Mouse (Mus musculus): ENCODE data around the gene Akap12. TPM values are rescaled to one million over a fixed set of nuclear protein-coding genes. Genes with fewer than 3 reads are reported as not detected.

Gene Akap12
- total RNA-seq (2021) = 10 to 100 TPM; 15.9 to 17.1 TPM
- long read RNA-seq, experiment 1, full-length matches to known transcripts = 1 of 6 reads
- long read RNA-seq, experiment 1, partial matches to known transcripts = 3 of 6 reads
- long read RNA-seq, experiment 1, other reads (novel, unspliced or antisense) = 2 of 6 reads
- long read RNA-seq, experiment 2, partial matches to known transcripts = 3 of 4 reads
- long read RNA-seq, experiment 2, other reads (novel, unspliced or antisense) = 1 of 4 reads

DNA sequence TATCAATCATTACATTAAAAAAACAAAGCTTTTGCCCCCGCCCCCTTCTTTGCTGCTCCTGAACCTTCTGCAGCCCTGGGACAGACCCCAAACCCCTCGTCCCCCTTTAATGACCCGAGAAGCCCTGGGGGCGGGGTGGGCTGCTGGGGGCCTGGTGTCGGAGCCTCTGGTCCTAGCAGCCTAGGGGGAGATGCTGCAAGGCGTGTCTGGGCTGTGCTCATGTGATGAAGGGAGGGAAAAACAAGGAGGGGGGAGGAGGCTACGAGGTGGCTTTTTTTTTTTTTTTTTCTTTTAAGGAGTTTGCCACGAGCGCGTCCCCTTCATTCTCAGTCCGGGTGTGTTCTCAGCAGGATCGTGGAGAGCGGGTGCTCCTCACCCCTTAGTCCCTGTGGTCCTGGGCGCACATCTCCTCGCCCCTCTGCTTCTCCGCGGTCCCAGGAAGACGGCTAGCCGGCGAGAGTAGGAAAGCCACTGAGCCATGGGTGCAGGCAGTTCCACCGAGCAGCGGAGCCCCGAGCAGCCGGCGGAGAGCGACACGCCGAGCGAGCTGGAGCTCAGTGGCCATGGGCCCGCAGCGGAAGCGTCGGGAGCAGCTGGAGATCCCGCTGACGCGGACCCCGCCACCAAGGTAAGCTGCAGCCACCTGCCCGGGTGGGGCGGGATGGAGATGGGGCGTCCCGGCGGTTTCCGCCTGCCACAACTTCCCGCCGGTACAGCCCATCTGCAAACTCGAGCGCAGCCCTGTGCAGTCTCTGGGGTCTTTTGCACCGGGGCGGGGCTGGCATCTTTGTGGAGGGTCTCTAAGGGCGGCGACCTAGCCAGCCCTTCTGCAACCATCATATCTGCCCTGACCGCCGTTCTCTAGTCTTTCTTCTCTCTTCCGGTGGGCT lies at the start of gene Akap12:
Akap12 (plus strand) TSS at position 340 of the 890 bp plus-strand sequence.
- DNase-seq (ENCODE audit: low spot score in 2 of 2) = peak; percentile 13 to 29

DNA sequence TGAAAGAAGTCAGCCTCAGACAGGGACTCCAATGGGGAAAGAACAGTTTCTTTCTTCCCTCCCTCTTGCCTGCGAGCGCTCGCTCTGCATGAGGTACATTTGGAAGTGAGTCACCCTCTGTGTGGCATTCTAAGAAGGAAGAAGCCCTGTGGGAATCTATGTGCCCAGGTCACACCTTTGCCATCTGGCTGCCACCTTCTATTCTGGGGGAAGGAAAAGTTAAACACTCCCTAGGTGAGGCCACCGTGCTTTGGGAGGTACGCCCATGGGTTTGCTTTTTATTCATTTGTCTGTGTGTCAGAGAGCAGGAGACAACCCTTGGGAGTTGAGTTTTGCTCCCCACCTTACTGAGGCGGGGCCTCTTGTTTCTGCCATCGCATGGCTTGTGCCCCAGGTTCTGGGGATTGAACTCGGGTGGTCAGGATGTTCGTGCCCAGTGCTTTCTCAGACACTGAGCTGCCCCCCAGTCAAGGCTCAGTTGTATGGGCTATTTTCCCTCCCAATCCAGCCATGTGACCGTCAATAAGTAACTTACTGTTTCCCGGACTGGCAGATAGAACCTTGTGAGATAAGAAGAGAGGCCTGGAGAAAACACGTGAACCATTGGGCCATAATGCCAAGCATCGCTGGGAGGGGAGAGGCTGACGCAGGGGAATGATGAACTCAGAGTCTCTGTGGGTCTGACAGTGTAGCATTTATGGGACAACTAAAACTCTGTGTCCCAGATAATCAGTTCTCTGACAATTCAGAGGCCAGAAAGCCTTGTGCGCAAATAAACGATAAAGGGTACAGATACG lies 35.4 kb upstream of the Akap12 start:
- DNase-seq (ENCODE audit: low spot score in 2 of 2) = no peak

DNA sequence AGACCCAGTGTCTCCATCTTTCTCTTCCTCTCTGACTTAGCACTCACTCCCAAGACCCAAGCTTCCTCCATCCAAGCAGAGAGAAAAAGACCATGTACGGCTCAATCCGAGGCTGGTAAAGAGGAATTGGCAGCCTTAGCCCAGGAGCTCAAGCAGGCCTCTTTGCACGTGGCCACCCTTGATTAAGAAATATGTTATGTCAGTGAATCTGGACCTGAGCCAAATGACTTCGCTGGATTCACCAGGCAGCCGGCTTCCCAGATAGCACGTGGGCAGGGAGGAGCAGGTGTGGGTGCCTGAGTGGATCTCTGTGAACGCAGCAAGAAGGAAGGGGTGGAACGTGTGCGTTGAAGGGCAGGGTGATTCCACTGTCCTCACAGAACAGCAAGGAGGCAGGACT lies 33.1 kb upstream of the Akap12 start:
- peak; percentile 3 to 7 for DNase-seq (ENCODE audit: low spot score in 2 of 2)

DNA sequence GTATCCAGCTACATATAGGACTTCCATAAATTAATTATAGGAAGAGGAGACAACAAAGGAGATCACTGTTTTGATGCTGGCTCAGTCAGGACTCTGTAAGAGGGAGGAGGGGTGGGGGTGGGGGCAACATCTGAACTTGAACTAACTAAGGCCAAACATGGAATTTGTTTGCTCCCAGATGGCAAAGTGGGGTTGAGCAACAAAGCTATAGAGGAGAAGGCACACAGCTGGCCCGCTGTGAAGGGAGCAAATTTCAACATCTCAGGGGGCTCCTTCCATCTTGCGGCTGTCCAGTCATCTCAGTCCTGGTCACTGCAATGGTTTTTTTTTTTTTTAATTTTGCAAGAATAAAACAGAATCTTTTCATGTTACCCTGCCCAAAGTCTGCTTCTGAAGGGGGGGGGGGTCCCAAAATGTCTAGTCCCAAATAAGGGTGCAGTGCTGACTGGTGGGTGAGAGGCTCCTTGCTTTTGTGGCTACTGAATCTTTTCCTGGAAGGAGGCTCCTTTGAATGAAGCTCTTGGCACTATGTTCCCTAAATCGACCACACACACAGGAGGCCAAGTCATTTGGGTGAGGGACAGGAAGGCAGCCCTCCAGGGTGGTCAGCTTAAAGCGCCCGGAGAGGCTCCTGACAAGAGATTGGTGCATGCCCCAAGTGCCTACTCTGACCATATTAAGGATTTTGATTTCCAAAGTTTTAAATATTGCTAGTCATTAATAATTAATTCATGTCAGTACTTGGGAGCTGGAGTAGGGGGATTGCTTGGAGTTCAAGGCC lies 26.2 kb upstream of the Akap12 start:
- no peak for DNase-seq (ENCODE audit: low spot score in 2 of 2)

DNA sequence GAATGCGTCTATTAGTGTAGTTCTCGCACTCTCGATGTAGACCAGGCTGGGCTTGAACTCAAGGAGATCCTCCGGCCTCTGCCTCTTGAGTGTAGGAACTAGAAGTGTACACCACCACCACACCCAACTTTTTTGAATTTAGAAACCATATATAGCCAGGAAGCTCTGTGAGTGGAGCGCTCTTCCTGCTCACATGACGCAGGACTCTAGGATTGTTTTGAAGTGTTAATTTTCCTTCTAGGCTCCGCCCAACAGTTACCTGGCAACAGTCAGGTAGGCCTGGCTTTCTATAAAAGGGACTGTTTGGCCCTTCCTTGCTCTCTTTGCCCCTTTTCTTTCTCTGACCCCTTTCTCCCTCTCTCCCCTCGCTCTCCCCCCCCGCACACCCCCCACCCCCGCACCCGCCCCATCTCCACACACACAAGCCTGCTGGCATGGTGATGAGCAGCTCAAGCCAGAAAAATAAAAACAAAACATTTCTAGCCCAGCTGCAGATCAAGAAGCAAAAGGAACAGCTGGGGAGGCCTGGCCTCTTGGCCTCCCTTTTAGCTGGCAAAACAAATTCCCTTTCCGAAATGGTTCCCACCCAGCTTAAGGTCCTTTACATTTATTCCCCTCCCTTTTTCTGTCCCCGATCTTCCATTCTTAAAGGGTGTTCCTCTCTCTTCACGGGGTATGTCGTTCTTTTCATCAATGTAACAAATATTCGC lies 22.4 kb upstream of the Akap12 start:
- no peak for DNase-seq (ENCODE audit: low spot score in 2 of 2)

DNA sequence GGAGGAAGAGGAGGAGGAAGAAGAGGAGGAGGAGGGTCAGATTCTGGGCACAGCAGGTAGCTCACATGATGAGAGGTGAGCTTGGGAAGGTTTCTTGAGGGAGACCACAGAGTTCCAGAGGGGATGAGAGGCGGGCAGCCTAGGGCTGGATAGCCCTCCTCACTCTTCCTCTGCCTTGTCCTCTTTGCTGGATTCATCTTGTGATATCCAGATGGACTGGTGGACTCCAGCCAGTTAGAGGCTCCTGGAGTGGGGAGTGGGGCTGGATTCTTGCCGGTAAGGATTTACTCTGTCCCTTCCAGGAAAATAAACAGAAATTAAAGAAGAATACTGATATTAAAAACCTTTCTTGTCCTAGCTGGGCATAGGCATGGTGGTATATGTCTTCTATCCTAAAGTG lies 20.4 kb upstream of the Akap12 start:
- DNase-seq (ENCODE audit: low spot score in 2 of 2) = no peak

DNA sequence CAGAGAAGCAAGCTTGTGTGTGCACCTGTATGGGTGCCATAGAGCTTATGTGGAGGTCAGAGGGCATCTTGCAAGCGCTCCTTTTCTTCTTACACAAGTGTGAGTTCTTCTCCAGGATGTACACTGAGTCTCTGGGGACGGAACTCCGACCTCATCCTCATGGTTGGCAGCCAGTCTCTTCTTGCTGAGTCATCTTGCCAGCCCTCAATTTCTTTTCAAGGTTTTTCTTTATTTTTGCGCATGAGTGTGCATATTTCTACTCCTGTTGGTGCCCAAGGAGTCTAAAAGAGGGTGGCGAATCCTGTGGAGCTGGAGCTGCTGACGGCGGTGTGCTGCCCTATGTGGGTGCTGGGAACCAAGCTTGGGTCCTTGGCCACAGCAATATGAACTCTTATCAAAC lies 19.8 kb upstream of the Akap12 start:
- DNase-seq (ENCODE audit: low spot score in 2 of 2) = no peak

DNA sequence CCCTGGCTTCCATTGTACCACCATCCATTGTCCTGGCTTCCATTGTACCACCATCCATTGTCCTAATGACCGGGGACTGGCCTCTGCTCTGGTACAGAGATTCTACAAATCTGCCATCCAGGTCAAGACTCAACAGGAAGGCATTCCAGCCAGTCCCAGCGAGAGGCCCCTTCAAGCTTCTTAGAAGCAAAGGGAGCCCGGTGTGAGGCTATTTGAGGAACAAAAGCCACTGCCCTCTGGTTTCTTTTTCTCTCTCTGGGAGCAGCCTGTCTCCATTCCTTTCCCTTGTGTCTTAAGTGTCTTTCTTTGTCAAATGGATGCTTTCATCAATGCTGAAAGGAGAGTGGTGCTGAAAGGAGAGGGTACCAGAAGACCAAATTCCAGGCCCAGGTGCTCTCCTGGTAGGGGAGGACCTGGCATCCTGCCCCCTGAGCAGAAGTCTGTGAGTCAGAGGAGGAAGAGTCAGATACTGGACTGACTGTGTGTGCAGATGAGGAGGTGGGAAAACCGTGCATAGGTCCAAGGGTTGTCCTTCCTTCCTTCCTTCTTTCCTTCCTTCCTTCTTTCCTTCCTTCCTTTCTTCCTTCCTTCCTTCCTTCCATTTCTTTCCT lies 16.8 kb upstream of the Akap12 start:
- no peak for DNase-seq (ENCODE audit: low spot score in 2 of 2)

DNA sequence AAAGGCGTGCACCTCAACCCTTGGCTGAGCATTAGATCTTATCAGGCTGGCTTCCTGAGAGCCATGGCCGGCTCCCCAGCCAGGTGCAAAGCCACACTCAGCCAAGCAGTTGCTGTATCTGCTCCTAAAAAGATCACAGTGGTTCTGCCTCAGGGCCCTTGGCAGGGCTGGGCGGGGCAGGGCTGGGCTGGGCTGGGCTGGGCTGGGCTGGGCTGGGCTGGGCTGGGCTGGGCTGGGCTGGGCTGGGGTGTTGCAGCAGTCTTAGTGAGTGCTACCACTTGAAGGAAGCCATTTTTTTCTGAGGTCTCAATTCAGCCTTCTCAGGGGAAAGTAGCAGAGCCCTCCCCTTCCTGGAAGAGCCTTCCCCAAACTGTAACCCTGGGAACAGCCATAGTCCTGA lies 15.5 kb upstream of the Akap12 start:
- DNase-seq (ENCODE audit: low spot score in 2 of 2) = no peak

DNA sequence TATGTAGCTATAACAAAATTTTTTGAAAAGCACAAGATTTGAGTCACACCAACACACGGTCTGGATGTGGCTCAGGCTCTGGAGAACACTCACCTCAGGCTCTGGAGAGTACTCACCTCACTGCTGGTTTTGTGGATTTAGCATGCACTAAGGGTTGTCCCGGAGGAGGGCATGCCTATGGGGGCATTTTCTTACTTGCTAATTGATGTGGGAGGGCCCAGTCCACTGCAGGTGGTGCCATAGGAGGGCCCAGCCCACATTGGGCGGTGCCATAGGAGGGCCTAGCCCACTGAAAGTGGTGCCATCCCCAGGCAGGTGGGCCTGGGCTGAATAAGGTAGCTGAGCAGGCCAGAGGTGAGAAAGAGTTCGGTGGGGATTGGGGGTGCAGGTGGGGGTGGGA lies 12.6 kb upstream of the Akap12 start:
- DNase-seq (ENCODE audit: low spot score in 2 of 2) = no peak

DNA sequence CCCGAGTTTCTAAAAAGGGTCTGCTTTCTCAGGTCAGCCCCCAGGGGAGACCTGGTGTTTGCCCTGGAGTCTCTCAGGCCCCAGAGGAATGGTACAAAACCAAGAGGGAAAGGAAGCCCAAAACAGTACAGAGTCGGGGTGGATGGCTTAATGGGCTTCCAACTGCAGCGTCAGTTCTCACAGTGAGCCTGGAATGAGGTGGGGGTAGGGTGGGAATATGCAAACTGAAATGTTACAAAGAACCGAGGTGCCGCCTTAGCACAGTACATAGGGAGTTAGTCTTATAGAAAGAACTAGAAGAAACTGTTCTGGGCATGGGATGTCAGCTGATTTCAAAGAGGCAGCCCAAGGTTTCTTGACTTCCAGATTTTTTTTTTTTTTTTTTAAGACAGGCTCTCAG lies 11.7 kb upstream of the Akap12 start:
- no peak for DNase-seq (ENCODE audit: low spot score in 2 of 2)

DNA sequence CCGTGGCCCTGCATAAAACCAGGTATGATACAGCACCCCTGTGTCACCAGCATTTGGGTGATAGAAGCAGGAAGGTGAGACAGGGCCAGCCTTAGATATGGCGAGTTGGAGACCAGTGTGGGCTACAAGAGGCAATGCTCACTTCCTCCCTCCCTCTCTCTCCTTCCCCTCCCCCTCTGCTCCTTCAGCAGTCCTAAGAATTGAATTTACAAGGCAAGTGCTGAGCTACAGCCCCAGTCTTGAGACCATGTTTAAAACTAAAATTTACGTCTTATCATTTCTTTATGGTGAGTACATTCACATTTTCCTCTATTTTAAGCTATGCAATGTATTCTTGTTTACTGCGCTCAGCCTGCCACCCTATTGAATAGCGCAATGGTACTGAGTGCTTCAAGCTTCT lies 5.3 kb upstream of the Akap12 start:
- no peak for DNase-seq (ENCODE audit: low spot score in 2 of 2)

DNA sequence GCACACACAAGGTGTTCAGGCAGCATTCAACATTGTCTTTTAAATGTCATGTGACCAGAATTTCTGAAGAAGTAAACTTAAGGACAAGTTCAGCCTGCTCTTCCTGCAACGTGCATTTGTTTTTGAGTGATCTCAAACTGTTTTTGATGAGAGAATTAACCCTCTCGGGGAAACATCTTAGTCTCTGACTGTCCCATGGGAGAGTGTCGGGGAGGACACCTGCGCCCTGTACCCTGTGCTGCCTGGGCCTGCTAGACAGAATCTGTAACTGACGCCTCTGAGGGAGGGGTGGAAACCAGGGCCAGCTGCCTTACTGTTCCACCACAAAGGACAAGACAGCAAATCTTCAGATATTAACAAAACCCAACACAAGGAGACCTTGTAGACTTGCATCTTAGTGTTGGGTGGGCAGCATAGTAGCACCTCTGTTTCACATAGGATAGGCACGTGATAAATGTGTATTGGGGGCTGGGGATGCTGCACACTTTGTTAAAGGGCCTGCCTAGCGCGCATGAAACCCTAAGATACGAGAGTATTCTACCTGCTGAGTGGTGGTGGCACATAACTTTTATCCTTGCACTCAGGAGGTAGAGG lies 4.7 kb upstream of the Akap12 start:
- no peak for DNase-seq (ENCODE audit: low spot score in 2 of 2)

DNA sequence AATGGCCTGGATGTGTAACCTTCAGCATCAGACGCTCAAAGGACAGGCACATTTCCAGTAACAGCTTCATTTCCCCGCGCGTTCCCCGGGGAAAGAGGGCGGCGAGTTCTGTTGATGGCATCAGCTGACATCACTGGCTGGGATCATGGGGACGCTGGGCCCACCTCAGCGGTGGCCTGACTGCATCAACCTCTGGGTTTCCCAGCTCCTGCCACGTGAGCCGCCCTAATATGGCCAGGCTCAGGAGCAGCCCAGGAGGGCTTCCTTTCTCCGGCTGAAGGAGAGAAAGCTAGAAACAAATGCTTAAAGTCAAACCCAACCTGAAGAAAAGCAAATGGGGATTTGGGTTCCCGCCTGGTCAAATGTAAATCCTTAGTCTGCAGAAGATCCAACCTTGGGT lies 539 bp upstream of the Akap12 start:
- DNase-seq (ENCODE audit: low spot score in 2 of 2) = peak; percentile 7 to 19

DNA sequence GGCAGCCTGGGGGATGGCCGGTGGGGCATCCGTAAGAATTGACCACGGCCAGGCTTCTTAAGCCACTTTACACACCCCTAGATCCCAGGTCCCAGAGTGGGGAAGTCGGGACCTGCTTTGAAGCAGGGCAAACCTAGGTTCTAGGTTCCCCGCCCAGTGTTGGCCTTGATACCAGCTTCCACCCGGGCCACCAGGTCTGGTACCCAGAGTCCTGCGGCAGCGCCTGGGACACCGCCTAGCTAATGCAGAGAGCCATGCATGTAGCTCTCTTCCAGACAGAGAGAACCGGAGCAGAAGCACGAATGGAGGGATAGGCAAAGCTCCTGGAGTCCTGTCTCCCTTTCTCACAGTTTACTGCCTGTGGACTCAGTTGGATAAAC lies 741 bp downstream of the Akap12 start:
- DNase-seq (ENCODE audit: low spot score in 2 of 2) = peak; percentile 8 to 13

DNA sequence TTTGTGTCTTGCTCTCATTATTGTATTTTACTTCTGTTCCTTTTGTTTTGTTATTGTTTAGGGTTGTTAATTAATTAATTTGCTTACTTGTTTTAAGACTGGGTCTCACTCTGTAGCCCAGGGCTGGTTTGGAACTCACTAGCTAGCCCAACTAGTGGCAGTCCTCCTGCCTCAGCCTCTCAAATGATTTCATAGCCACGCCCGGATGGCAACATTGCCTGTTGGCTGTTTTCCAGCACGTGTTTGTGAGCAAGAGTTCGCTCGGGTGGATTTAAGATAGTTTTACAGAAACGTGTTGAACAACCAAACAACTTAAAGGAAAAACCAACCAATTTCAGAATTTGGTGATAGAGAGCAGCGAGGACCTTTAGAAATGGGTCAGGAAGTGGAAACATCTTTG lies 1.3 kb downstream of the Akap12 start:
- DNase-seq (ENCODE audit: low spot score in 2 of 2) = no peak

DNA sequence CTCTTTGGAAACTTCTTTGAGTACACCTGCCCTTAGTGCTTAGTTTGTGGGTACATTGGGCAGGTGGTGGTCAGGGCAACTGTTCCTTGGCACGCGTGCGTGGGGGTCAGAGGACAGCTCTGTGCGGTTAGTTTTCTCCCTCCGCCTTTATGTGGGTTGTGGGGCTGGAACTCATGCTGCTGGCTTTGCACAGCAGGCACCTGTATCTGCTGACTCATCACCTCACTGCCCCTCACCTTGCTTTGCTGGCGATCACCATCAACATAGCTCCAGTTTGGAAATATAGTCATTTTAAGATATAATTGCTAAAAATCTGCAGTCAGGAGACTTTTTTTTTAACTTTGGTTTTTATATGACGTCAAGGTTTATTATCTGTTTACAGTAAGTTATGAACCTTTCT lies 2.0 kb downstream of the Akap12 start:
- DNase-seq (ENCODE audit: low spot score in 2 of 2) = no peak

DNA sequence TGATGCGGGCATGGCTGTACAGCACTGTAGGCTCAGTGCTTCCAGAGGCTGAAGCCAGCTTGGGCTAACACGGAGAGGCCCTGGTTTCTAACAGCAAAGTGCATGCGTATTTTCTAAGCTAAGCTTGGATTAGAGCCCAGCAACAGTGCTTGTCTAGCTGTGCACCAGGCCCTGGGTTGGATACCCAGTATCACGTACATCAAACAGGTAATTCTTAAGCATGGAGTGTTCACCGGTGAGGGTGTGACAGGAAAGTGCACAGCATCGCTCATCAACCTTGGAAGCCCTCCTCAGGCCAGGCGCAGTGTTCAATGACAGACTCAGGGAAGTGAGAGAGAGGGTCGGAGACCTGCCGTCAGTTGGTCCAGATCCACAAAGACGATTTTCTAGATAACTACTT lies 9.4 kb downstream of the Akap12 start:
- no peak for DNase-seq (ENCODE audit: low spot score in 2 of 2)

DNA sequence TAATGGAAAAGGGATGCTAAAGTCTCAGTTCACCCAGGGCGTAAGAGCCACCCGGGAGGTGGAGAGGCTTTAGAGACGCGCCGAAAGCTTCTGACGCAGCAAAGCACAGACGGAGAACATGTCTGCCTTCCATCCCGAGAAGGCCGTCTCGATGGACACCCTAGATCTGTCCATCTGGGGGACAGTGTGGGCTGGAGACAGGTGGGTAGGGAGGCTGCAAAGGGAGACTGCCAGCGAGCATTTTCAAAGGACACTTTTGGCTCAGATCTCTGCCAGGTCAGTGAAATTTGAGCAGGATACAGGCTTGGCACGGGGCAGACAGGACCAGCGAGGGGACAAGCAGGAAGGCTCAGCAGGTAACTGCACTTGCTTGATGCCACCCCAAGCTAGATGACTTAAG lies 9.9 kb downstream of the Akap12 start:
- no peak for DNase-seq (ENCODE audit: low spot score in 2 of 2)

DNA sequence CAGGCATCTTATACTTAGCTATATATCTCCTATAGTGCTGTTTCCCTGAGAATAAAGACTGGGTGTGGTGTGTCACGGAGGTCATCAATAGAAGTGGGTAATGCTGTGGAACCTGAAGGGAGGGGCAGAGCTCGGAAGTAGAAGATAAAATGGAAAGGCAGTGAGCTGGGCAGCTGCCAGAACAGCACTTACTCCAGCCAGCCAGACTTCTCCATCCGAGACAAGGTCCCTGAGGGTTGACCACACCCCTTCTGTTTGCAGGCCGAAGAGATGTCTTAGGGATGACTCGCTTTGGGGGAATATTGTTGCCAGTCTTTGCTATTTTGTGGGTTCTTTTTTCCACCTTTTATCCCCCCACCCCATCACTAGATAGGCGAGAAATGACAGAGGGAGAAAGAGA lies 11.9 kb downstream of the Akap12 start:
- no peak for DNase-seq (ENCODE audit: low spot score in 2 of 2)

All from layer of hippocampus, postnatal 14 days (tissue).